Mouse (Mus musculus): Measurements from ENCODE around the gene Lrrc56. TPM values are rescaled to one million over a fixed set of nuclear protein-coding genes. Genes with fewer than 3 reads are reported as not detected.

Lrrc56 gene
- total RNA-seq, 2 experiments from 2014 or later: 3.5 to 4.7 TPM

- DNase-seq (ENCODE audit: low spot score in 2 of 2): peak; percentile 68 to 74
- intact Hi-C loops (cut with DNase I): no loop called here
Observed at GRCm38 (mm10) chr7:141215101-141215879, 21.3 kb downstream of the Lrrc56 start, which contains the start of gene Rassf7. Gene Rassf7, plus strand, starts transcription at chr7:141215860.

- intact Hi-C loops (cut with DNase I): no loop called here
- DNase-seq (ENCODE audit: low spot score in 2 of 2): no peak
Observed at GRCm38 (mm10) chr7:141215880-141216733, 22.1 kb downstream of the Lrrc56 start.

DNA sequence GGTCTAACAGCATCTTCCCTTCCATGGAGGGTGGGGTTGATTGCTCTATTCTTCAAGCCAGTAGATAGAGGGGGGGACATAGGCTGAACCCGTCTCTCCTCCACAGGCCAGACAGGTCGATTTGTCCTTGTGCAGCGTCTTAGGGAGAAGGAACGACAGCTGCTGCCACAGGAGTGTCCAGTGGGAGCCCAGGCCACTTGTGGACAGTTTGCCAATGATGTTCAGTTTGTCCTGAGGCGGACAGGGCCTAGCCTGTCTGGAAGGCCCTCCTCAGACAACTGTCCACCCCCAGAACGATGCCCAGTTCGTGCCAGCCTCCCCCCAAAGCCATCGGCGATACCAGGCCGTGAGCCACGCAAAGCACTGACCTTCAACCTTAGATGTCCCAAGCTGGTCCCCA lies 22.9 kb downstream of the Lrrc56 start:
- intact Hi-C loops (cut with DNase I): no loop called here
- DNase-seq (ENCODE audit: low spot score in 2 of 2): no peak

DNA sequence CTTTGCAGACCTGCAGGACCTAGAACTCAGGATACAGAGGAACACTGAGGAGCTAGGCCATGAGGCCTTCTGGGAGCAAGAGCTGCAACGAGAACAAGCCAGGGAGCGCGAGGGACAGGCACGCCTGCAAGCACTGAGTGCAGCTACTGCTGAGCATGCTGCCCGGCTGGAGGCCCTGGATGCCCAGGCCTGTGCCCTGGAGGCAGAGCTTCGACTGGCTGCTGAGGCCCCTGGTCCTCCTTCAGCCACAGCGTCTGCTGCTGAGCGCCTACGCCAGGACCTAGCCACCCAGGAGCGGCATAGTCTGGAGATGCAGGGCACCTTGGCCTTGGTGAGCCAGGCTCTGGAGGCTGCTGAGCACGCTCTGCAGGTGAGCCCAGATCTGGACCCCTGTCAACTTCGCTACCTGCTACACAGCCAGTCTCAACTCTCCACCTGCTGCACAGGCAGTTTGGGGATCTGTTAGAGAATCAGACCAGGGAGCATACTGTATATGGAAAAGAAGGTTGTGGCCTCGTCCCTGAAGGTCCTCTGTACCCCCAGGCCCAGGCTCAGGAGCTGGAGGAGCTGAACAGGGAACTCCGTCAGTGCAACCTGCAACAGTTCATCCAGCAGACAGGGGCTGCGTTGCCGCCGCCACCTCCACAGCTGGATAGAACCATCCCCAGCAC lies 23.5 kb downstream of the Lrrc56 start:
- intact Hi-C loops (cut with DNase I): no loop called here
- no peak for DNase-seq (ENCODE audit: low spot score in 2 of 2)

DNA sequence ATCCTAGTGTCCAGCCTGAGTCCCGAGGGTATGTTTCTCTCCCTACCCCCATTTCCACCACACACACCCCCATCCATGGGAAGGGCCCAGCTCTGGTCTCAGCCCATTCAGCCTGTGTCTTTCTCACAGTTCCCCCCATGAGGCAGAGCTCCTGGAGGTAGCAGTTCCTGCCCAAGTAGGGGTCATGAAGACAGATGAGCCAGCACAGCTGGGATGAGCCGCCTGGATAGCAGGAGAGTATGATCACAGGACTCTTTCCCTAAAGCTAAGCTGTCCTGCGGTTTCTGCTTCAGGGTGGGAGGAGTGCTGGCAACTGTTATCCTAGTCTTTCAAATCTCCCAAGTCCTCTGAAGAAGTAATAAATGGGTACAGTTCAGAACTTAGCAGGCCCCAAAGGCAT lies 24.2 kb downstream of the Lrrc56 start:
- DNase-seq (ENCODE audit: low spot score in 2 of 2): no peak
- intact Hi-C loops (cut with DNase I): no loop called here

DNA sequence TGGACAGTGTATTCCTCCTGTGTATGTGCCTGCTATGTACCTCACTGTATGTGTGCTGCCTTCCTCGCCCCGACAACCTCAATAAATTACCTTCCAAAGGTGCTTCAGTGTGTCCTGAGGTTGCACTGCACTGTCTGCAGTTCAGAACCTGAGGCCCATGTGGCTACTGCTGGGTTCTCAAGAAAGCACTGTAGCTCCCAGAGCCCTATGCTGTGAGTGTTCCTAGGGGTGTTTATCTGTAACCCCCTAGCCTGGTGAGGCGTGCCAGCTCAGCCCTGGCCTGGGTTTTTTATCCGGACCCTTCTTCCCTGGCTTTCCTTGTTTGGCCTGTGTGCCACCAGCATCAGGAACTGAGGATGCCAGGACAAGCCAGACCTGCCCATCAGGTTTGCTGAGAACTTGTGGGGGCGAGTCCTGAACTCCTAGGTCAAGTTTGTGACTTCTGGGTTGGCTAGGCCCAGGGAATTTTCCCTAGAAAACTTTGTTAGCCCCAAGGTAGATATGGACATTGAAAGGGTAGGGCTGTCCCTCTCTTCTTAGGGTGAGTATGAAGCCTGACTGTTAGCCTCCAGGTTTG lies 24.7 kb downstream of the Lrrc56 start:
- intact Hi-C loops (cut with DNase I): no loop called here
- DNase-seq (ENCODE audit: low spot score in 2 of 2): no peak

DNA sequence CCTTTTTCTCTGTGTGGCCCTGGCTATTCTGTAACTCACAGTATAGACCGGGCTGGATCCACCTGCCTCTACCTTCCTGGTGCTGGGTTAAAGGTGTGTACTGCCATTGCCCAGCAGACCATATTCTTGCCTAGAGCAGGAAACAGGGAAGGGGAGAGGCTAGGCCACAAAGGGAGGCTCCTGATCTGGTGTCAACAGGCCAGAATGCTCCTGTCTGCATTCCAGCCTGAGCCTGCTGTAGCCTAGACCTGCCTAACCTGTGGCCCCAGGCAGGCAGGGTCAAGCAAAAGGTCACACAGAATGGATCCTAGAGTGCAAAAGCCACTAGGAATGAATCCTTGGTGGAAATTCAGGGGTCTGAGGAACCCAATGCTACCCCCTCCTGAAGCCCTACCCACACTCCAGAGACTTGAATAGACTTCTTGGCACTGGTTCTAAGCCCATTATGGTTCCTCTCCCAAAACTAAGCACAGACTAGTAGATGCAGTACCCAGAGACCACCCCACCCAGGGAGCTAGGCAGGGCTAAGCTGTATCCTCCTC lies 25.7 kb downstream of the Lrrc56 start:
- intact Hi-C loops (cut with DNase I): no loop called here

GRCm38 (mm10) chr7:141220377-141220776 lies 26.4 kb downstream of the Lrrc56 start:
- intact Hi-C loops (cut with DNase I): no loop called here
- DNase-seq (ENCODE audit: low spot score in 2 of 2): no peak

More for the DNA sequence above, 25.7 kb downstream of the Lrrc56 start:
- DNase-seq (ENCODE audit: low spot score in 2 of 2): no peak

DNA sequence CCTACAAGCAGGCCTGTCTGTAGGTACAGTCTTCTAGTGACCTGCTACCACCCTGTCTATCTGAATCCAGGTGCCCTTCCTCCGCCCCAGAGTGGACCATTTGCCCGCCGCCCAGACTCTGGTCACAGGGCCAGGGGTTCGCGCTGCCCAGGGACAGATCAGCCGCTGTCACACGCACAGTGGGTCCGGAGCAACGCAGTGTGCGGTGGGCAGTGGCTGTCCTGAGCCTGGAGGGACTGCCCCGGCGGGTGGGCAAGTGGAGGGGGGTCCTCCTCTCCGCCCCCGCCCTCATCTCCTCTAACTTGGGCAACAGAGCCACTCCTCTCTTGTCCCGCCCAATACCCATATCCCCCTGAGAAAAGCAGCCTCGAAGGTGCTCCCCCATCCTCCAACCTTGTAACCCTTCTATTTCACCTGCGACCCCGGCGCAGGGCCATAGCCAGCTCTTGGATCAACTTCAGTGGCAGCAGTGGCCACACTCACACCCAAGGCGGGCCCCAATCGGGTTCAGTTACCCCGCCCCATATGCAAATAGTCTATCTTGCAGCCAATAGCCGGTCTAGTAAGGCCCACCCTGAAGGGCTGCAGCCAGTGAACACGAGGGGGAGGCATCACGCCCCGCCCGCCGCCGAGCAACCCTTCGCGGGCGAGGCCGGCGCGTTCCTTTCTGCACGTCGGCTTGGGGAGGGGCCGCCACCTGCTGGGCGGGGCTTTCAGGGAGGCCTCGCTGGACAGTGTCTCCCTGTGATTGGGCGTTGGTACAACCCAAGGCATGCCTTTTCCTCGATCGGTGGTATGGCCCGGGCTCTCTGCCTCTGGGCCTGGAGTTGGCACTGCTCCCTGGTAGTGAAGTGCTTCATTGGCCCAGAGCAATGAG lies 27.5 kb downstream of the Lrrc56 start:
- DNase-seq (ENCODE audit: low spot score in 2 of 2): peak; percentile 90 to 93
- intact Hi-C loops (cut with DNase I): no loop called here

DNA sequence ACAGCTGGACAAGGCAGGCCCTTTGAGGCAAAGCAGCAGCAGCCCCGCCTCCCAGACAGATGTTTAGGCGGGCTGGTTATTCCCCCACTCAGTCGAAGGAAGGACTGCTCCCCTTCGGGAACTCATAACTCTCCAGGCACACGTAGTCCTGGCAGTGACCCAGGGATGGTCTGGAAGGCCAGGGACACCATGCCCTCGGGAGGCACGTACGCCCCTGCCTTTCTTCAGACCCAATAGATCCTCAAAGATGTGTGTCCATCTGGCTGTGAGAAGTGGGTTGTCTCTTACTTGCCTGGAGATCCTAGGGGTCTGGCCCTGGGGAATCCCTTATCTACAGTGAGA lies 28.1 kb downstream of the Lrrc56 start:
- intact Hi-C loops (cut with DNase I): no loop called here
- DNase-seq (ENCODE audit: low spot score in 2 of 2): no peak

- intact Hi-C loops (cut with DNase I): no loop called here
- DNase-seq (ENCODE audit: low spot score in 2 of 2): no peak
Observed at GRCm38 (mm10) chr7:141222696-141223215, 28.8 kb downstream of the Lrrc56 start.

DNA sequence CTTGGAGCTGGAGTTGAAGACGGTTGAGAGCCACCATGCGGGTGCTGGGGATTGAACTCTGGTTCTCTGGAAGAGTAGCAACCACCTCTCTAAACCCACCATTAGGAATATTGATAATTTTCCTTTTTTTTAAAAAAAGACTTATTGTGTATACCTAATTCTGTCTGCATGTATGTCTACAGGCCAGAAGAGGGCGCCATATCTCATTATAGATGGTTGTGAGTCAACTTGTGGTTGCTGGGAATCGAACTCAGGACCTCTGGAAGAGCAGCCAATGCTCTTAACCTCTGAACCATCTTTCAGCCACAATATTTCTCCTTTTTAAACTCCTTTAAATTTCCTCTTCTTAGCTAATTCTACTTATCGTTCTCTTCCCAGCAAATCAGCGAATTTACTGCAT lies 32.6 kb downstream of the Lrrc56 start:
- no peak for DNase-seq (ENCODE audit: low spot score in 2 of 2)
- intact Hi-C loops (cut with DNase I): loop anchor here (5.0 kb wide), 1 partner anchor 136 kb away; no protein-coding TSS in a partner anchor

- no peak for DNase-seq (ENCODE audit: low spot score in 2 of 2)
- intact Hi-C loops (cut with DNase I): loop anchor here (5.0 kb wide), 1 partner anchor 135 kb away; no protein-coding TSS in a partner anchor
Observed at GRCm38 (mm10) chr7:141227796-141228195, 33.8 kb downstream of the Lrrc56 start.

DNA sequence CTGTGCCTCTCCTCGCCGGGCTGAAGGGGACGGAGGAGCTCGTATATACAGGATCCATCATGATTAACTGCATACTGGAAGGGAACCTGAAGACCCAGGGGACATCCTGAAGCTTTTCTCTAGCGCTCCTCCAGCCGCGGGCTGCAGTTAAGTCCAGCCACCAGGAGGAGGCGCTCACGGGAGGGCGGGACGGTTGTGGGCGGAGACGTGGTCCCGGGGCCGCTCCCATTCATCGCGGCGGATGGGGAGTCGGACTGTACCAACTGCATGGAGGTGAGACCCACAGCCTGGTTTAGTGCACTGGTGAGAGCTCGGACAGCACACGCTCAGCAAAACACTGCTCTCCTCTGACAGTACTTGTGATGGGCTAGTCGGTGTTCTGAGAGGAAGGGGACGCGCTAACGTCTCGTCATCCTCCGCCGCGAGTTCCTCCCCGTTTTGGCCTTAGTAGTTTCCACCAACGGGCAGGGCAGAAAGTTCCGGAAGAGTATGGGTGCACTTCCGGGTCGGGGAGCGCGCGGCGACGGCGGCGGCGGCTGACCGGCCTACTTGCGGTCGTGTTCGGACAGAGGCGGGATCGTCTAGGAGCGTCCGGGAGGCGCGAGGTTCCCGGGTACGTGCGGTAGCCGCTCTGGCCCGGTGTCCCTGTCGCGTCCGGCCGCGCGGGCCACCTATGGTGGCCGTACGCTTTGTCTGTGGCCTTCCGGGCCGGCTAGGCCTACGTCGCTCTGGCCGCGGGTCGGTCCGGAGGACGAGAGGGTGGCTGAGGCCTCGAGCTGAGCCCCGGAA lies 34.5 kb downstream of the Lrrc56 start, which contains the start of gene Phrf1:
TSS of gene Phrf1 (plus strand) at position 506 of the 789 bp plus-strand sequence.
- intact Hi-C loops (cut with DNase I): loop anchor here (5.0 kb wide), 1 partner anchor 134 kb away; no protein-coding TSS in a partner anchor
- peak; percentile 91 for DNase-seq (ENCODE audit: low spot score in 2 of 2)

- intact Hi-C loops (cut with DNase I): loop anchor here (5.0 kb wide), 1 partner anchor 133 kb away; no protein-coding TSS in a partner anchor
- no peak for DNase-seq (ENCODE audit: low spot score in 2 of 2)
Observed at GRCm38 (mm10) chr7:141229702-141230101, 35.7 kb downstream of the Lrrc56 start.

- DNase-seq (ENCODE audit: low spot score in 2 of 2): no peak
- intact Hi-C loops (cut with DNase I): no loop called here
Observed at GRCm38 (mm10) chr7:141230570-141230969, 36.6 kb downstream of the Lrrc56 start.

DNA sequence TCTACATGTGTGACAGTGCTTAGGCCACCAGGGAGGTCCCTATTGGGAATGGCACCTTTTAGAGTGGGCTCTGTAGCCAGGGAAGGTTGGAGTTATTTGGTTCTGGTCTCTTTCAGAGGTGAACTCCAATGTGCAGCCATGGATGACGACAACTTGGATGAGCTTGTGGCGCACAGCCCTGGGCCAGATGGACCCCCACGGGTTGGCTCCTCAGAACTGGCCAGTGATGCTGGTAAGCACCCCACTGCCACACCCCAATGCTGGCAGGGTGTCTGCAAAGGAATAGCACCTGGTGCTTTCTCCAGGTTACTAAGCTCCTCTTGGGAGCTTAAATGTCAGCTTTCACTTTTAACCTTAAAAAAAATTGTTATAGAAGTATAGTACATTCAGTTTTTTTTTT lies 37.2 kb downstream of the Lrrc56 start:
- intact Hi-C loops (cut with DNase I): no loop called here
- no peak for DNase-seq (ENCODE audit: low spot score in 2 of 2)

Measured in left cerebral cortex, postnatal 36 days (tissue).